Mouse (Mus musculus): ENCODE data around the gene Pfn3.

DNA sequence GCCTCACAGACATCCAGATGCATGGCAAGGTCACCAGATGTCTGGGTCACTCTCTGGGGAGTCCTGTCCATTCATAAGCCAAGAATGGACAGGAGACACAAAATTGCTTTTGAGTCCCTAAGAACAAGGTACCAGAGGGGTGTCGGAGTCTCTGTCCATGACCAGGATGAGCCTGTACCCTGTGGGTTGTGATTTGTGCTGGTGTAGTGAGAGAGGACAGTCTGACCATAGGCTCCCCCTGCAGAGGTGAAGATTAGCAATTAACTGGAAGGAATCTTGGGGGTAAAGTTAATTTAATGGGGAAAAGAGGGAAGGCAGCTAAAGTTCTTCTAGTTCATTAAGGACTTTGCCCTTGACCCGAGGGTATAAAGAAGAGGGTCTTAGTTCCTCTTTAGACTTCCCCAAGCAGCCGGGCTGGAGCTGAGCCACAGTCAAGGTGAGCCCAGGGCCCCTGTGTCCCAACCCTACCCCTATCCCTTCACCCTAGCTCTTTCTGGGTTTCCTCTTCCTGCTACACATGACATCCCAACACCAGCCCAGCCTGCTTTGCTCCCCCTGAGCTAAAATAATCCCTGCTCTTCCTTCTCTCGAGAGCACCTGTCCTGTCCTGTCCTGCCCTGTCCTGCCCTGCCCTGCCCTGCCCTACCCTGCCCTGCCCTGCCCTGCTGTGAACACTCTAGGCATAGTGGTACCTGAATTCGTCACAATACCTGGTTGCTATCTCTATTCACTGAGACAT lies 15.6 kb downstream of the Pfn3 start:
- no peak for TF ChIP-seq EP300 (IDR thresholded peaks at IDR 0.05)
- TF ChIP-seq CTCF (IDR thresholded peaks at IDR 0.05), result no peak
